Mouse (Mus musculus) layer of hippocampus, postnatal 36 days (tissue): ENCODE results near the gene Camk2n2. TPM values are rescaled to one million over a fixed set of nuclear protein-coding genes. Genes with fewer than 3 reads are reported as not detected.
A peak's percentile ranks its signal among the peaks of the same experiment; 100 is the strongest.
"Not testable (repeated sequence)": the region's sequence is repeated elsewhere in the genome, so short reads cannot be mapped to it uniquely, and the experiment has no call there.

Experiments used
- DNase-seq, 2 experiments: peaks; one replicate each; pipeline ENCODE4 v3.0.0; 2022
- total RNA-seq, 2 experiments: library from RNA; stranded (reverse); gene quantifications; 2 replicates each; pipeline ENCODE4 v1.2.3; 2021

Camk2n2 gene
- total RNA-seq = 10 to 100 TPM; 83.0 to 88.3 TPM

GRCm38 (mm10) chr16:20621191-20621990, at the start of gene Camk2n2:
Gene Camk2n2 (minus strand): TSS chr16:20621287.
- peak in 1 of 2 experiments; percentile 45 for DNase-seq

GRCm38 (mm10) chr16:20670291-20670690, 49.2 kb upstream of the Camk2n2 start:
- DNase-seq = no peak

- DNase-seq = not testable (repeated sequence)
These were observed 46.9 kb upstream of the Camk2n2 start, which contains the start of gene Eif4g1 for GRCm38 (mm10) chr16:20668013-20668412. Gene Eif4g1 (plus strand): TSS chr16:20668313.

GRCm38 (mm10) chr16:20657661-20658060, 36.6 kb upstream of the Camk2n2 start:
- no peak for DNase-seq

GRCm38 (mm10) chr16:20653315-20653714, 32.2 kb upstream of the Camk2n2 start:
- DNase-seq = no peak

- DNase-seq = no peak
These were observed 30.8 kb upstream of the Camk2n2 start for GRCm38 (mm10) chr16:20651947-20652310.

GRCm38 (mm10) chr16:20651076-20651946, 30.2 kb upstream of the Camk2n2 start, which contains the start of gene Psmd2:
Gene Psmd2 (plus strand): TSS chr16:20651652.
- DNase-seq = peak; percentile 95 to 97

GRCm38 (mm10) chr16:20643911-20644310, 22.8 kb upstream of the Camk2n2 start:
- DNase-seq = no peak

- DNase-seq = peak; percentile 77 to 78
These were observed 21.1 kb upstream of the Camk2n2 start for GRCm38 (mm10) chr16:20642161-20642560.

GRCm38 (mm10) chr16:20638367-20638766, 17.3 kb upstream of the Camk2n2 start:
- peak; percentile 66 to 70 for DNase-seq

GRCm38 (mm10) chr16:20637410-20637809, 16.3 kb upstream of the Camk2n2 start:
- no peak for DNase-seq

GRCm38 (mm10) chr16:20629731-20630634, 8.9 kb upstream of the Camk2n2 start, which contains the start of gene Ece2:
Gene Ece2 (plus strand): TSS chr16:20629828.
- DNase-seq = peak; percentile 21 to 23

GRCm38 (mm10) chr16:20628871-20629391, 7.8 kb upstream of the Camk2n2 start:
- DNase-seq = peak; percentile 19 to 24

- no peak for DNase-seq
These were observed 2.1 kb upstream of the Camk2n2 start for GRCm38 (mm10) chr16:20623211-20623610.

- peak; percentile 55 to 69 for DNase-seq
These were observed 1.1 kb upstream of the Camk2n2 start for GRCm38 (mm10) chr16:20621991-20622685.

- DNase-seq = no peak
These were observed 316 bp downstream of the Camk2n2 start for GRCm38 (mm10) chr16:20620751-20621190.

- DNase-seq = no peak
These were observed 720 bp downstream of the Camk2n2 start for GRCm38 (mm10) chr16:20620399-20620735.

- no peak for DNase-seq
These were observed 1.3 kb downstream of the Camk2n2 start for GRCm38 (mm10) chr16:20619541-20620398.

- peak; percentile 75 to 77 for DNase-seq
These were observed 9.5 kb downstream of the Camk2n2 start, which contains the start of the genes Eef1akmt4, Gm49333 and Alg3 for GRCm38 (mm10) chr16:20611357-20612227. Gene Eef1akmt4 (plus strand): TSS chr16:20611593. Gene Gm49333 (plus strand): TSS chr16:20611610. Gene Alg3 (minus strand): TSS chr16:20611735.
